Mouse (Mus musculus) spleen, adult 2 months (tissue): ENCODE data around the gene Tmem144.

Source experiments
- CTCF ChIP-seq: fragments of 200-500 bp; IDR thresholded peaks from 2 replicates; pipeline ENCODE4 v1.5.1; 2011; ENCODE audit warnings: mild to moderate bottlenecking, inconsistent platforms; ENCODE audit not compliant: insufficient read depth, insufficient read length, insufficient replicate concordance; ENCODE audit errors: extremely low read depth
- POLR2A ChIP-seq: fragments of 200-500 bp; IDR thresholded peaks from 2 replicates; pipeline ENCODE4 v1.6.1; 2011; ENCODE audit warnings: low read depth, low read length, inconsistent platforms

DNA sequence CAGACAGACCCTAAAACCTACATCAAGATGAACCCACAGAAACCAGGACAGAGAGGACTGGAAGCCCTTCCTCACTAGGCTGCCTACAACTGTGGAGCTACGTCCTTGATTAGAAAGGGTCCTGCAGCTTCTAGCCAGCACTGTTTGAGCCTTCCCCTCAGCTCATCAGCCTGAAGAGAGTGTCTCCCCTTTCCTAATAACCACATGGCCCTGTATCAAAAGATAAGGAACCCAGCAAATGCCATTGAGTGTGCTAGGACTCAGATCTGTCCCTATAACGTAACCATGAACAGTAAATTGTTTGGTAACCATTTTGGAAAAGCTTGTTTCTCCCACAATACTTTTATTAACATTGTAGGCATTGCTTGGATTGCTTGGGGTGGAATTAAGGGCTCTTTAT, 40.5 kb downstream of the Tmem144 start:
- TF ChIP-seq CTCF (no peak), POLR2A (no peak)
